Mouse (Mus musculus) olfactory bulb, adult 2 months (tissue): ENCODE data around the gene Slc25a29.

Experiments
- CTCF ChIP-seq: fragments of 200-500 bp; IDR thresholded peaks from 2 replicates; pipeline ENCODE4 v1.5.1; 2012; ENCODE audit warnings: low read depth, mild to moderate bottlenecking, low read length, moderate library complexity; ENCODE audit not compliant: insufficient read depth
- POLR2A ChIP-seq: fragments of 200-500 bp; IDR thresholded peaks from 2 replicates; pipeline ENCODE4 v1.6.1; 2012; ENCODE audit warnings: mild to moderate bottlenecking, low read depth, low read length, moderate library complexity; ENCODE audit not compliant: insufficient read depth

DNA sequence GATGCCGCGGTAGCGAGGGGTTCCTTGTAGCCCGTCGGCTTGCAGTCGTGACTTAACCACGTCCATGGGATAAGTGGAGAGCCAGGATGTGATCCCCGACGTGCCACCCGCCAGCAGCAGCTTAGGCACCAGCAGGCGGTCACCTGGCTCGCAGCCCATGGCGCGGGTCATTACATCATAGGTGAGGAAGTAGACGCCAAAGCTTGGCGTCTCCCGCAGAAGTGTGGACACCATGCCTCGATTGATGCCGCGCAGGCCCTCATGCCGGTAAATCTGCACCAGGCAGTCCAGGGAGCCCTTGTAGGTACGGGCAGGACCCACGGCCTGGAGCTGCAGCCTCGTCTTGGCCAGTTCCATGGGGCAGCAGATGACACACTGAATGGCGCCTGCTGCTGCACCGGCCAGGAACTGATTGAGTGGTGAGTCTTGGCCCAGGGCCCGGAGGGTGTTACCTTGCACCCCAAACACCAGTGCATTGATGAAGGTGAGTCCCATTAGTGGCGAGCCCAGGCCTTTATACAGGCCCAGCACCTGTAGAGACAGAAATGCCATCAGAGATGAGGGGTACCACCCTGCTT lies 8.6 kb downstream of the Slc25a29 start:
- no peak for TF ChIP-seq CTCF
- TF ChIP-seq POLR2A, result no peak
